Mouse (Mus musculus) NIH3T3 (cell line): ENCODE data around the gene Npas3.

ENCODE experiments used
- DNase-seq: peaks from one replicate; pipeline ENCODE4 v3.0.0-alpha.2; 2012; ENCODE audit warnings: low read depth

The Npas3 gene

DNA sequence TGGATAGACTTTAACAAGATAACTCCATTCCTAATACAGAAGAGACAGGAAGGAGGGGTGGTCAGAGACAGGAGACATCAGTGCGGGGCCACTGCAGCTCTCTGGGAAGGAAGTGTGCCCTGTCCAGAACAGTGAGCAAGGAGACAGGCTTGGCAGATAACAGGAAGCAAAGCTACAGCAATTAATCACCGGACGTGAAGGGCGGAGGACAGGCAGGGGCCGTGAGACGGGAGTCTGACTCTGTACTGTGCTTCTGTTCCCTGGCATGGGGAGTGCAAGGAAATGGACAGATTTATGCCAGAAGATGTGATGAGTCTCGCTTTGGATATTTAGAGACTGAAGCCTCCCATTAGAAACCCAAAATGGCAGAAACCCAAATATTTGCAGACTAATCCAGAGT lies 47.3 kb downstream of the Npas3 start:
- no peak for DNase-seq

DNA sequence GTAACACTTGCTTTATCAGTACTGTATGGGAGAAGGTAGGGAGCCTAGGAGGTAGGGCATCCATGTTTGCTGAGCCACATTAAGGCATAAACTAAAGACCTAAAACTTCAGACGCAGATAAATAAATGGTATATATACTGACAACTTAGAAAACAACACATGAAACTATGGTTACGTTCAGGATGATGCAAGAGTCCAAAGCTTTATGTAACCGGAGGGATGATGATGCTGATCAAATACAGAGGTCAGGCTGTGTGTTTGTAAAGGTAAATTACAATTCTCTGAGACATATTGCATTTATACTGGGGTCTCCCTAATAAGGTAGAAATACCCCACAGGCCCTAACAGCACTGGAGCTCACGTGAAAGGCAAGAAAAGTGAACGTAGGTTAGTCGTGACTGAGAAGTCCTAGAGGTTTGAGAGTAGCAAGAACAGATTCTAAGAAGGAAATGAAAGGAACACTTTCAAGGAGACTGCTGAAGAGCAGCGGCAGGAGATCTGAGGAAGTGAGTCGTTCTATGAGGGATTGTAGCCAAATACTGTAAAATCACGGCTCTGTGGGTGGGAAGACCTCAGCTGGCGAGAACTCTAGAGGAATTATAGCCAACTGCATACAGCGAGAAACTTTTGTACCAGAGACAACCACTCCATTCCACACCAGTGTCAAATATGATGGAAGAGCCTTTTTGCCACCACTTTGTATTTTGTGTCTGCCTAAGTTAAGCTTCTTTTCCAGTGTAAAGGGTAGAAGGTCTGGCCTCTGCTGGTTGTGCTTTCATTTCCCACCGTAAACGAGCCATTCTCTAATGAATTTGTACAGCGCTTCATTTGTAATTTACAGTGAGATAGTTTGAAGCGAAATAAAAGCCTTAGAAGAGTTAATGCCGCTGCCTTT lies 49.7 kb downstream of the Npas3 start:
- DNase-seq = peak; percentile 66

DNA sequence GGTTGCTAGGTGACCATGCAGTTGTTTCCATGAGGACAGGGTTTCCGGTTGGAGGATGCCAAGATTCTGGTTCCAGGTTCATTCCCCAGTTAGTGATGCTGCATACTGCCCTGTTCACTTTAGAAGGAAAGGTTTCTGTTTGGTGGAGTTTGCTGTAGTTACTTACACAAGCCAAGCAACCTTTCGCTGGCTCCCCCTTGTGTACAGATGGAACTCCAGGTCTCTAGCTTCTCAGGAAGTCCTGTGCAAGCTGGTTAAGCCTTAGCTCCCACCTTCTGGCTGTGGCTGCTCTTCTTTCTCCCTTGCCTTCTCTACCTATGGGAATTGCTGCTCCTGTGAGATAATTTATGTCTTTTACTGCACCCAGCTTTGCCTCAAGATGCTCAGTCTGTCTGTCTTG lies 52.5 kb downstream of the Npas3 start:
- DNase-seq = peak; percentile 79

DNA sequence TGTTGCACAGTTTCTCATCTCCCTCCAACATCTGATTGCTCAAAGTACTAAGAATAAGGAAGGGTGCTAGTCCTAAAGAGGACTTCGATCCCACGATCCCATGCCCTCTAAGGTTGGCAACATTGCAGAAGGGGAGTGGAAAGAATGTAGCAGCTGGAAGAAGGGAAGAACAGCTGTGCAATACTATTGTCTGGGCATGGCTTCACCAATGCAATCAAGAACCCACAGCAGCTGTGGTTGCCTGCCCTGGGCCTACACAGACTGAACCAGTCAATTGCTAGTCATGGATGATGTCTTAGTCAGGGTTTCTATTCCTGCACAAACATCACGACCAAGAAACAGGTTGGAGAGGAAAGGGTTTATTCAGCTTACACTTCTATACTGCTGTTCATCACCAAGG lies 53.7 kb downstream of the Npas3 start:
- no peak for DNase-seq

- DNase-seq = no peak
Measured at GRCm38 (mm10) chr12:53316715-53317114, 68.2 kb downstream of the Npas3 start.

DNA sequence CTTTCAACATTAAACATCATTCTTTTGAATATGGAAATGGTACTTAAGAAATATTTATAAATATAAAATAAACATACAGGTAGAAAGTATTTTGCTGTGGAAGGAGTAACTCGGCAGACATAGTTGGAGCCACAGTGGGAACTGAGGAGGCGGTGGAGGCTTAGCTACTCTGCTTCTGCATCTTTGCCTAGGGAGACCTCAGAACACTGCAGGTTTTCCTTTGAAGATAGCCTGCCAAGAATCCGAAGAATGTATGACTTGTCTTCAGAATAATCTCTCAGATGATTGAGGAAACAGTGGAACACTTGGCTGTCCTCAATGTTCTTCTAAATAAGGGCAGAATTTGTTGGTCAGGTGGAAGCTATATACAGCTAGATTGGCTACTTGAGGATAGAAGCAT lies 69.3 kb downstream of the Npas3 start:
- DNase-seq = no peak

DNA sequence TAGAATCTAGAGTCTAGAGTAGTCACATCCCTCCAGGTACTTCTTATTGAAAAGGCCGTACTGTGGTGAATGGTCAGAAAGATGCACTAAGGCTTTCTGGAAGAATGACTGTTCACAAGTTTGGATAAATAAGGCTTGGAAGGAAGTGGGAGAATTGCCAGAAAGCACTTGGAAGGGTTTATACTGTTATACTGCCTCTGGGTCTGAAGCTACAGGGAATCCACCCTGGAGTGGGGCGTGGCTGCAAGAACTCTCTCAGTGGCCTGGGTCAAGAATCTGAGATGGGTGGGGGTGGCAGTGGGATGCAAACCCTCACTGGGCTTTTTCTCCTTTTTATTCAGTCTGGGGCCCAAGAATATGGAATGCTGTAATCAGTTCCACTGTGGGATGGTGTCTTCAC lies 72.0 kb downstream of the Npas3 start:
- DNase-seq = peak; percentile 69

DNA sequence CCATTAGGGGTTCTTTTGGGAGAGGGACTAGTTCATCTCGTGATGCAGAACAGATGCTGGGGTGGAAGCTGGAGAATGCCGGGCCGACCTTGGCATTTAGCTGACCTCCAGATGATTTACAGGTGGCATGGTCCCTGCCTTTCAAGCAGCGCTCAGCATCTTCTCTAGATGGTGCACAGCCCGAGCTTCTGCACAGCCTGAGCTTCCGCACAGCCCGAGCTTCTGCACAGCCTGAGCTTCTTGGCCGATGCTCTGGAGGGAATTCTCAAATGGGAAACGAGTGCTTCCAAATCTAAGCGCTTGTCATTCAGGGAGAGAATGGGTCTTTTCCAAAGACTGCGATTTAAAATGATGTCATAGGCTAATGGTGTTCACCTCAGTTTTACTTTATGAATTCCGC lies 72.5 kb downstream of the Npas3 start:
- no peak for DNase-seq

GRCm38 (mm10) chr12:53321944-53322343 lies 73.5 kb downstream of the Npas3 start:
- DNase-seq = no peak

- DNase-seq = no peak
Measured at GRCm38 (mm10) chr12:53327653-53328188, 79.2 kb downstream of the Npas3 start.

DNA sequence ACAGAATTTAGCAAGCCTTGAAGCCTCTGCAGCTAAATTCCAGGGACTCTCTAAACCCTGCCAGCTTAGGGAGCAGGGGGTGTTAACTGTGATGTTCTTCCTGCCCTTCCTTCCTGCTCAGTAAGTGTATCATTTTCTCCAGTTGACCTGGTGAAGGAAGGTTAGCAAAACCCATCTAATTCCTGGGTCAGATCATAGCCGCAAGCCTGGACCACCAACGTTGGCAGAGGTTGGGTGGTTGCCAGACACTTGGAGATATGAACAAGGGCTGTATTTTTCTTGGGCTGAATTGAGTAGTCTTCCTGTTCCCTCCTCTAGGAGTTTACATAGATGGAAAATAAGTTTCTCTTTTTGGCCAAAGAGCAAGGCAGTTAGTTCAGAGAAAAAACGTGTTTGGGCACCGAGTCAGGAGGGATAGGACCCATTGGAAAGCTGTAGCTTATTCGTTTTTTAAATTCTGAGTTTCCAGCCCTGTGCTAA lies 79.8 kb downstream of the Npas3 start:
- peak; percentile 45 for DNase-seq

DNA sequence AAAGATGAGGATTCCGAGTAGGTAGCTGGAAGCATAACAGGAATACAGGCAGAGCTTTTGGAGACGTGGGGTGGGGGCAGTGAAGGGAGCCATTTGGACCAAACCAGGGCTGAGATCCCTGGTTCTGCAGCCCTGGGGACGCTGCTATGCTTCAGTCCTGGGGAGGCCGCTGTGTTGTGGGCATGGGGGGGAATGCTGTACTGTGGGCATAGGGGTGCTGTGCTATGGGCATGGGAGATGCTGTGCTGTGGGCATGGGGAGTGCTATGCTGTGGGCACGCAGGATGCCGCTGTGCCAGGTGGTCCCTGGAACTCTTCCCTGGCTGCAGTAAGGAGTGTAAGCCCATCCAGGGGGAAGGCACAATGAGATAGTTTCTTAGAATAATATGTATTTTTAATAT lies 81.7 kb downstream of the Npas3 start:
- DNase-seq = no peak

GRCm38 (mm10) chr12:53331391-53331790 lies 82.9 kb downstream of the Npas3 start:
- no peak for DNase-seq

DNA sequence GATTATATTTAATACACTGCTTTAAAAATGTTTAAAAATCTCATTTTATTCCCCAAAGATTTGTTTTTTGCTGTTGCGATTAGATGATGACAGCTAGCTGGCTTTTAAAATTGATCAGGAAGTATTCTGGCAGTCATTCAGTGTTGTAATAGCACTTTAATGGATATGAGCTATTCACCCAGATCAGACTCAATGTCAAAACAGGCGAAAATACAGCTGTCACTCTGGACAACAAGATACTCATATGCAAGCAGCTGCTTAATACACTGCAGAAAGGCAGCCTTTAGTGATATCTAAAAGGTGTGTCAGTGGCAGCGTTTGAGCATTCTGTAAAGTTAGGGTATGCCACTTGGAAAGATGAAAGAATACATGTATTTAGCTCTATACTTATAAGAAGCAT lies 83.3 kb downstream of the Npas3 start:
- DNase-seq = peak; percentile 14

- DNase-seq = peak; percentile 17
Measured at GRCm38 (mm10) chr12:53333251-53333650, 84.8 kb downstream of the Npas3 start.

DNA sequence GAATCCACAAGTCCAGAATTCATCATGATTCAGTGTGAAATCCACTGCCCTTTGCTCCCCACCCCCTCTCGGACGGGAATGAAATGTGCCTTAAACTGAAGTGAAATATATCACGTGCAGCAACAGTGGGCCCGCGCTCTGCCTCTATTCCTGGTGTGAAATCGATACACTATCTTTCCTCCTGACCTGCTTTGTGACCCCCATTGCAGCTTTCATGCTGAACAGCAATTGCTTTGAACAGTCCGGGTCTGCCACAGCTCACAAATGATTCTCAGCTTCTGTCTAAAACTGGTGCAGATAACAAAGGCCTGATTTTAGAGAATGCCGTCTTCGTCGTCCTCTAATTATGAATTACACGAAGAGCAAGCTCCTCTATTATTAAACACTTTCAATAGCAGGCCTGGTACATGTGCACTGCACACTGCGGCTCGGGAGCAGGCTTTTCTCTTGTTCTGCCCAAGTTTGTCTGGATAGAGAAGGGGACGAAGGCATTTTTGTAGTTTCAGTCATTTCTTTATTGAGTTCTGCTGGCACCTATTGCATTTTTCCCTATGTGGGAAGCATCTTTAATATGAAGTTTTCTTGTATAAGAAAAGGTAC lies 90.0 kb downstream of the Npas3 start:
- DNase-seq = no peak

- no peak for DNase-seq
Measured at GRCm38 (mm10) chr12:53342741-53343140, 94.3 kb downstream of the Npas3 start.

GRCm38 (mm10) chr12:53351860-53352259 lies 103.4 kb downstream of the Npas3 start:
- DNase-seq = no peak

DNA sequence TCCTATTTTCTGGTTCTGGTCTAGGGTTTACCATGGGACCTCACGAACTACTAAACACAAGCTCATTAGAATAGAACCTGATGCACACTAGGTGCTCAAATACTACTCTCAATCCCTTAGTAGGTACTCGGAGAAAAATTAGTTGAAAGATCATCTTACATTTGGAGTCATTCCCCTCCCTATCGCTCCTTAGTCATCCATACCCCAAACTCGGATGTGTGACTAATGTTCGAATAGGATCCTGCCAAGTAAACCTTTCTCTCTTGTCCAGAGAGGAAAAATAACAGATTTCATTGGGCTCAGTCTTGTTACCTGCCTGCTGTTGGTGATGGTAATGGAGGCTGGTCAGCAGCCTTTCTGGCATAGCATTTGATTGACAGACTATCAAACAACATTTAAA lies 117.3 kb downstream of the Npas3 start:
- DNase-seq = peak; percentile 51

DNA sequence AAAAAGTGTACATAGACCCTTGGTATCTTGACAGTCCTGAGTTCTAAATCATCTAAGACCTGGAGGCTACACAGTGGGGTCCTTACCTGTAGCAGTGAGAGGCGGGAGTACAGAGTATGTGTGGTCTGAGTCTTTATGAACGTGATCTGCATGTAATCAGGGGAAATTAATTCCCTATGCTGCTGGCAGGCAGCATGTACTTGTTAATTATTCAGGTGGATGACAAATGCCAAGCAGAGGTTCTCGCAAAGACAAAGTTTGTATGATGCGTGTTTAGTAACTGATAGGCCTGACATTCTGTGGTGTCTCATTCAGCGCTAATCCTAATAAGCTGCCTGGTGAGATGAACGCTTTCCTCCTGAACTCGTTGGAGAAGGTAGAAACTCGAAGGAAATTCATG lies 136.4 kb downstream of the Npas3 start:
- DNase-seq = no peak

DNA sequence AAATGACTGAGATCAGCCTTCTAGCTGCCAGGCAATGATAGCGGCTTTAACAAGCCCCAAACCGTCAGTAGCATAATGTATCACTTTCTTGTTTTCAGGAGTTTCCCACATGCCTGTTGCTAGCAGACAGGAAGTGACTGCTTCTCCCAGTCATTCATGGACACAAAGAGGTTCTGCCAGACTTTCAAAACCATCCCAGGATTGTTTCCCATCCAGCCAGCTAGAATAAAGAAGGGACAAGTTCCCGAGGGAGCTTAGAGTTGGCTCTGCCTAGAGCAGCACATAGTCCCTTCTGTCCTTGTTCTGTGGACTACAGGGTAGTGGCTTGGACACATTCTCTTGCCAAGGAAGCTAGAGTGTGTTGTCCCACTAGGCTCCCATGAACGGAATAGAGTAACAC lies 157.4 kb downstream of the Npas3 start:
- no peak for DNase-seq

GRCm38 (mm10) chr12:53407776-53408175 lies 159.3 kb downstream of the Npas3 start:
- DNase-seq = no peak

DNA sequence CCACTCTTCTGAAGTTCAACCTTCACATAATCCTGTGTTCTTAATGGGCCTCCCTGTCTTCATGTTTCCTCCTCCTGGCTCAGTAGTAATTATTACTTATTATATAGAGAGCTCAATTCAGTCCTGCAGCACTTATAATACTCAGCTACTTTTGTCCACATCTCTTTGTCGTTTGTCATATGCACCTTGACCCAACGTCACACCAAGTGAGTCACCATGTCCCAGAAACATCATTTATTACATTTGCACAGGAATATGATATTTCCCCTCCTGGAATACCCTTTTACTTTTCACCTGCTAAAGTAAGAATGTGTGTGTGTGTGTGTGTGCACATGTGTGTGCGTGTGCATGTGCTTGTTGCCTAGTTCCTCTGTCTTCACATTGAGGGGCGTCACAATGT lies 161.2 kb downstream of the Npas3 start:
- no peak for DNase-seq
